Mouse (Mus musculus) MEL (cell line): ENCODE measurements around the gene Inpp5a.

Experiments
- CTCF ChIP-seq, 3 experiments: IDR thresholded peaks in 2 of 3; conservative IDR thresholded peaks in 1 of 3; 2 replicates each; pipeline ENCODE4 v1.5.1; 2011 to 2012; ENCODE audit warnings: low read length in 3 of 3, low read depth in 2 of 3, mild to moderate bottlenecking in 2 of 3, improper control_type of control experiment in 1 of 3, inconsistent platforms in 1 of 3, mixed read lengths in 1 of 3, moderate library complexity in 1 of 3; ENCODE audit not compliant: control insufficient read depth in 1 of 3, insufficient read depth in 1 of 3, poor library complexity in 1 of 3, severe bottlenecking in 1 of 3
- ELF1 ChIP-seq: IDR thresholded peaks from 2 replicates; pipeline ENCODE4 v1.6.1; 2014; ENCODE audit warnings: low read depth, mild to moderate bottlenecking, inconsistent platforms, low read length, improper control_type of control experiment, moderate library complexity
- EP300 ChIP-seq, 2 experiments: IDR thresholded peaks; 2 replicates each; pipeline ENCODE4 v1.6.1; 2011; ENCODE audit warnings: improper control_type of control experiment in 2 of 2, low read length in 2 of 2, low read depth in 1 of 2, mild to moderate bottlenecking in 1 of 2
- KAT2A ChIP-seq: conservative IDR thresholded peaks from 2 replicates; pipeline ENCODE4 v1.6.1; 2012; ENCODE audit warnings: low read depth, low read length, improper control_type of control experiment, inconsistent platforms
- MAX ChIP-seq: IDR thresholded peaks from 2 replicates; pipeline ENCODE4 v1.6.1; 2011; ENCODE audit warnings: low read length, improper control_type of control experiment
- NELFE ChIP-seq: IDR thresholded peaks from 2 replicates; pipeline ENCODE4 v1.6.1; 2011; ENCODE audit warnings: low read depth, low read length, improper control_type of control experiment
- POLR2AphosphoS2 ChIP-seq: IDR thresholded peaks from 2 replicates; pipeline ENCODE4 v1.6.1; 2011; ENCODE audit warnings: low read length, improper control_type of control experiment
- SIN3A ChIP-seq: IDR thresholded peaks from 2 replicates; pipeline ENCODE4 v1.6.1; 2012; ENCODE audit warnings: low read length, improper control_type of control experiment, inconsistent platforms
- TAL1 ChIP-seq: IDR thresholded peaks from 2 replicates; pipeline ENCODE4 v1.6.1; 2012; ENCODE audit warnings: mild to moderate bottlenecking, inconsistent platforms, low read length, moderate library complexity, mixed read lengths
- UBTF ChIP-seq: IDR thresholded peaks from 2 replicates; pipeline ENCODE4 v1.6.1; 2012; ENCODE audit warnings: low read depth, mild to moderate bottlenecking, inconsistent platforms, low read length, improper control_type of control experiment, moderate library complexity, borderline replicate concordance; ENCODE audit not compliant: insufficient read depth

DNA sequence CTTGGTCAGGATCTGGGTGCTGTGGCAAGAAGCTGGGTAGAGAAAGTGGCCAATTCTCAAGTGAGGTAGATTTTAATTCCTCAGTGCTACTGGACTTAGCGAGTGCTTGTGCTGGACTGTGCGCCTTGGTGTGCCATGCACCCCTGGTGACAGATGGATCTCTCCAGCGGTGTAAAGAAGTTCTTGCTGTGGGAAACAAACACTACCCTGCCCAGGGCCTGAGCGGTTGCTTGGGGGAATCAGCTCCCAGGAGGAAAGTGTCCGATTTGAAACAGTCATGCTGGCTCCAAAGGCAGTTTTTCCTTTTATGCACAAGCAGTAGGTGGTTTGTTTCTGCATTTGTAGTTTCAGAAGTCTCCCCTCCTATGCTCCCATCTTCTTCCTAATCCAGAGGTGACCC, 2.8 kb downstream of the Inpp5a start:
- TF ChIP-seq CTCF (IDR thresholded peaks at IDR 0.05 in 2 of 3, conservative IDR thresholded peaks at IDR 0.05 in 1 of 3; ENCODE audit: control insufficient read depth in 1 of 3, insufficient read depth in 1 of 3, low read depth in 2 of 3, low read length in 3 of 3, poor library complexity in 1 of 3, severe bottlenecking in 1 of 3) = no peak
- no peak for TF ChIP-seq NELFE
- no peak for TF ChIP-seq ELF1
- no peak for TF ChIP-seq POLR2AphosphoS2
- no peak for TF ChIP-seq MAX
- TF ChIP-seq EP300 (IDR thresholded peaks at IDR 0.05; ENCODE audit: low read depth in 1 of 2, low read length in 2 of 2) = no peak
- TF ChIP-seq SIN3A = no peak
- TF ChIP-seq UBTF = no peak
- no peak for TF ChIP-seq TAL1
- no peak for TF ChIP-seq KAT2A
